Mouse (Mus musculus) olfactory bulb, adult 2 months (tissue): Measurements from ENCODE around the gene Chp2. TPM values are rescaled to one million over a fixed set of nuclear protein-coding genes. Genes with fewer than 3 reads are reported as not detected.
A peak's percentile ranks its signal among the peaks of the same experiment; 100 is the strongest.

Source experiments
- H3K27ac ChIP-seq: fragments of 200-500 bp; 2 replicates; pipeline ENCODE4 v1.5.1; 2012; ENCODE audit warnings: low read depth, low read length; ENCODE audit not compliant: insufficient read depth
- H3K4me1 ChIP-seq: fragments of 200-500 bp; 2 replicates; pipeline ENCODE4 v1.6.1; 2012; ENCODE audit warnings: low read length; ENCODE audit not compliant: control insufficient read depth, insufficient read depth
- H3K4me3 ChIP-seq: fragments of 200-500 bp; 2 replicates; pipeline ENCODE4 v1.5.1; 2012; ENCODE audit warnings: mild to moderate bottlenecking, low read depth, low read length, moderate library complexity; ENCODE audit not compliant: insufficient read depth
- CTCF ChIP-seq: fragments of 200-500 bp; IDR thresholded peaks from 2 replicates; pipeline ENCODE4 v1.5.1; 2012; ENCODE audit warnings: low read depth, mild to moderate bottlenecking, low read length, moderate library complexity; ENCODE audit not compliant: insufficient read depth
- POLR2A ChIP-seq: fragments of 200-500 bp; IDR thresholded peaks from 2 replicates; pipeline ENCODE4 v1.6.1; 2012; ENCODE audit warnings: mild to moderate bottlenecking, low read depth, low read length, moderate library complexity; ENCODE audit not compliant: insufficient read depth
- WGBS: fragments of 180-500 bp; shearing (Covaris S2); methylation state at CpG from one replicate; pipeline ENCODE4 v1.1.7; 2018; 5-methylcytosine and 5-hydroxymethylcytosine counted together
- polyA plus RNA-seq: library from polyadenylated mRNA; stranded (reverse); fragments of >200 nt; gene quantifications from 2 replicates; pipeline ENCODE4 v1.2.4, GENCODE M21; 2012; ENCODE audit warnings: low replicate concordance; ENCODE audit not compliant: missing spikeins, insufficient read depth, insufficient read length

Gene Chp2
- polyA plus RNA-seq, 1 experiment = not detected

- H3K4me1 ChIP-seq = 0 out of 2 replicates have a peak, but pooled peaks cover 2% of the 10 kb centered on the region
- no peak for TF ChIP-seq POLR2A
- peak; percentile 84 for TF ChIP-seq CTCF
- 31% methylated on average over 21 of the region's 21 CpGs for WGBS
- peak overlapping the region; percentile 28 for H3K4me3 ChIP-seq
- no peak overlapping the region for H3K27ac ChIP-seq
Observed at GRCm38 (mm10) chr7:122251197-122252011, 32.1 kb downstream of the Chp2 start.

GRCm38 (mm10) chr7:122256722-122257121 is 37.4 kb downstream of the Chp2 start:
- no peak overlapping the region for H3K27ac ChIP-seq
- TF ChIP-seq POLR2A (no peak), CTCF (no peak)
- H3K4me3 ChIP-seq = no peak overlapping the region
- no peaks in the 10 kb centered on the region for H3K4me1 ChIP-seq
- 84% methylated on average over 7 of the region's 7 CpGs for WGBS

- 82% methylated on average over 4 of the region's 4 CpGs for WGBS
- Histone ChIP-seq H3K27ac (no peak overlapping the region), H3K4me1 (no peaks in the 10 kb centered on the region), H3K4me3 (no peak overlapping the region)
- TF ChIP-seq CTCF (no peak), POLR2A (no peak)
Observed at GRCm38 (mm10) chr7:122258521-122258920, 39.2 kb downstream of the Chp2 start.

GRCm38 (mm10) chr7:122260055-122260602 is 40.8 kb downstream of the Chp2 start:
- Histone ChIP-seq H3K4me3 (no peak overlapping the region), H3K4me1 (no peaks in the 10 kb centered on the region), H3K27ac (no peak overlapping the region)
- no peak for TF ChIP-seq POLR2A
- no peak for TF ChIP-seq CTCF
- 92% methylated on average over 5 of the region's 5 CpGs for WGBS

GRCm38 (mm10) chr7:122268983-122269486 is 49.7 kb downstream of the Chp2 start:
- Histone ChIP-seq H3K27ac (no peak overlapping the region), H3K4me3 (no peak overlapping the region), H3K4me1 (no peaks in the 10 kb centered on the region)
- WGBS = 90% methylated on average over 4 of the region's 4 CpGs
- TF ChIP-seq CTCF (no peak), POLR2A (no peak)

- no peak overlapping the region for H3K4me3 ChIP-seq
- 73% methylated on average over 2 of the region's 2 CpGs for WGBS
- no peak for TF ChIP-seq CTCF
- TF ChIP-seq POLR2A = no peak
- no peaks in the 10 kb centered on the region for H3K4me1 ChIP-seq
- H3K27ac ChIP-seq = no peak overlapping the region
Observed at GRCm38 (mm10) chr7:122272334-122272733, 53.0 kb downstream of the Chp2 start.

Other genes with a start within 250 kb of the Chp2 start
- gene Cog7, start 237.8 kb upstream of the Chp2 start, polyA plus RNA-seq = not detected in 2 replicates
- not detected in 2 replicates for gene Gga2, start 198.3 kb upstream of the Chp2 start, polyA plus RNA-seq
- gene Ubfd1, start 152.3 kb upstream of the Chp2 start, polyA plus RNA-seq = not detected in 2 replicates
- not detected in 2 replicates for gene Ears2, start 152.2 kb upstream of the Chp2 start, polyA plus RNA-seq
- not detected in 2 replicates for gene Ndufab1, start 117.6 kb upstream of the Chp2 start, polyA plus RNA-seq
- gene Palb2, start 86.5 kb upstream of the Chp2 start, polyA plus RNA-seq = not detected in 2 replicates
- gene Dctn5, start 86.5 kb upstream of the Chp2 start, polyA plus RNA-seq = not detected in 2 replicates
- not detected in 2 replicates for gene Plk1, start 60.1 kb upstream of the Chp2 start, polyA plus RNA-seq
- not detected in 2 replicates for gene Ern2, start 33.3 kb upstream of the Chp2 start, polyA plus RNA-seq
- 270 and 694 TPM in 2 replicates for gene Prkcb, start 69.3 kb downstream of the Chp2 start, polyA plus RNA-seq